Mouse (Mus musculus) c-Kit-positive CD71-positive TER-119-positive erythroid progenitor cells, embryonic 14.5 days (primary cell): ENCODE measurements around the gene Tmem167b.

Experiments
- DNase-seq: peaks from one replicate; pipeline ENCODE4 v3.0.0-alpha.2; 2013; ENCODE audit warnings: low spot score

Gene Tmem167b

DNA sequence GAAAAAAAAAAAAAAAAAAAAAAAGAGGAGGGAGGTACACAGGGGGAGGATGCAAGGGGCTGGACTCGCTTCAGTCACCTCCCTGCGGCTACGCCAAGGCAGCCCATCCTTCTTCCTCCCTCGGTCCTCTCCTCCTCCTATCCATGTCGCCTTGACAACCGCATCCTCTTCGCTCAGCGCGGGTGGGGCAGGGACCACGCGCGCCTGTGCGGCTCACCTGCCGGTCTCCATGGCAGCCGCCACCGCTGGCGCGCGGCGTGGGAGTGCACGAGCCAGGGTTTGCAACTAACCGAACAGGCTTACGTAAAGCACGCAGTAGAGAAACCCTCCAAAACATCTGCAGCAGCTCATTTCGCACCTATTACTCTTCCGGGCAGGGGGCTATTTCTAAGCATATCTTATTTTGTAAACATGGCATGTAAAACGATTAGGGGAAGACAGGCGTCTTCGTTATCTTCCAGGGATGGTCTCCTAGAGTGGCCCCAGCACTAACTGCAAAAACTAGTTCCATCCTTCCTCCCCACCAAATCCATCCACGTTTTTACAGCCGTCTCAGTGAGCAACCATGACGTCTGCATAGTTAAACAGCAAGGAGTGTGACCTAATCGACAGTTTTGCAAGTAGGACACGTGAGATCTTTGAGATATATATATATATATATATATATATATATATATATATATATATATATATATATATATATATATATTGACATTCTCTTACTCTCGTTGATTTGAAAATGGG is 25.6 kb downstream of the Tmem167b start, which contains the start of gene 5330417C22Rik:
Gene 5330417C22Rik, minus strand, starts transcription at position 20 of the 744 bp plus-strand sequence.
- no peak for DNase-seq

- no peak for DNase-seq
Observed at GRCm38 (mm10) chr3:108535896-108536516, 26.3 kb downstream of the Tmem167b start.

DNA sequence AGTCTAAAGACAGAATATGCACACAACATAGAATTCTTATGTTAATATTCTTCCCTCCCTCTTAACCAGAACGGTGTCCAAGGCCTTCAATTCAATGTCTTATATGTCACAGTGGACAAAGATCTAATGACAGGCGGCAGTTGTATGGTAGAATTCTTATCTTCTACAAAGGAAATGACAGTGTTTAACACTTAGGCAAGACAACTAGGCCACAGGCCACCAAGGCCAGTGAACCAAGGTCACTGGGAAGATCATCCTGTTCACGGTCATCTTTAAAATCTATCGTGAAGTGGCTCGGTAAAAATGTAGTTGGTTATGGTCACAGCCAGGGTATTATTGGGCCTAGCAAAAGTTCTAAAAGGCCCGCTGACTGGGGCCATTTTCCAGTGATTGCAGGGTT is 28.3 kb downstream of the Tmem167b start, which contains the start of gene 1700013F07Rik:
Gene 1700013F07Rik, plus strand, starts transcription at position 200 of the 400 bp plus-strand sequence.
- no peak for DNase-seq

GRCm38 (mm10) chr3:108533114-108533885 is 29.0 kb downstream of the Tmem167b start:
- no peak for DNase-seq

DNA sequence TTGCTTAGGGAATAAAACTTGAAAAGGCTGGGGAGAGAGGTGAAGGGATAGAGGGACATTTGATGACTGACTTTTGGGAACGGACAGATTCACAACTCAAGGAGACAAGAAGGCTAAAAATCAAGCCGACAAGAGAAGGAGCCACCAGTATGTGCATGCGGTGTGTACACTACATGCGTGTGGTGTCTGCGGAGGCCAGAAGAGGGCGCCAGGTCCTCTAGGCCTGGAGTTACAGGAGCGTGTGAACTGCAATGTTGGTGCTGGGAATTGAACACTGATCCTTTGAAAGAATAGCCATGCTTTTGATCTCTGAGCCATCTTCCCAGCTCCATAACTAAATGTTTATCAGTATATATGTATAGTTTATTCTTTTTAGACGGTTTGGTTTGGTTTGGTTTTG is 33.8 kb downstream of the Tmem167b start:
- no peak for DNase-seq

DNA sequence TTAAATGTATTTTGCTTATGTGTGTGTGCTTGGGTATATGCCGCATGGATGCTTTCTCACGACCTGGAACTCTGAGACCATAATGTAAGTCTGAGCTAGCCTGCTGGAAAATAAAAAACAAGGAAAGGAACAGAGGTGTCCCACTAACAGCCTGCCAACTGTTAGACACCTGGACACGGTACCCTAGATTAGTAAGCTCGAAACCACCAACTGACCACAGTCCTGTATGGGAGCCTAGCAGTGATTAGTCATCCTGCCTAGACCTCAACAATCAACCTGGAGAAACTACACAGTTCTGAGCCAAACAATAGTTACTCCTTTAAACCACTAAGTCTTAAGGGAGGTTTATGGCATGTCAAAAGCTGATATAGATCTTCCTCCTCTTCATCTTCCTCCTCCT is 38.9 kb downstream of the Tmem167b start:
- no peak for DNase-seq

DNA sequence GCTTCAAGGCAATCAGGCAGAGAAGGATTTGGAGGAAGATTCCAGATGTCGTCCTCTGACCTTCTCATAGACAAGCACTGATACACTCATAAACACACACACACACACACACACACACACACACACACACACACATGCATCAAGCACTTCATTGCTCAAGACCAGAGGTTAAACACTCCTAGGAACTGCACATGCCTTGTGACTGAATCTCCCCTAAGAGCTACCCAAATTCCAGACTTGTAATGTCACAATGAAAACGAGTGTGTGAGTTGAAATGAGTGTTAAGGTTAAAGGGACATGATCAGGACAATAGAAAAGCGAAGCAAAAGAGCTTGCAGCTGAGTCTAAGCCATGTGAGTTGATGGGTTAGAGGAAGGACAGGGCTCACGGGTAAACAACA is 44.0 kb downstream of the Tmem167b start:
- DNase-seq: no peak

DNA sequence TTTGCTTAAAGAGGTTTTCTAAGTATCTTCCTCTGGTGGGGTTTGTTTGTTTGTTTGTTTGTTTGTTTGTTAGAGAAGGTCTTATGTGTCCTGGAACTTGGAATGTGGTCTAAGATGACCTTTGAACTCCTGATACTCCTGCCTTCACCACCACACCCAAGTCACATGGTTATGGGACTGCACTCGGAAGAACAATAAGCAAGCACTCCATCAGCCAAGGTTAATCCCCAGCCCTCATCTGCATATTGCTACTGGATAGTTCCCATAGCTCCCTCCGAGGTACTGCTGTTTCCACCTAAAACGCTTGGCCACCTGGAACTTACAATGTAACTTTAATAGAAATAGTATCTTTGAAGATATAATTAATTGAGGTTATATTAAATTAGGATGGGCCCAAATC is 48.8 kb downstream of the Tmem167b start:
- DNase-seq: no peak

DNA sequence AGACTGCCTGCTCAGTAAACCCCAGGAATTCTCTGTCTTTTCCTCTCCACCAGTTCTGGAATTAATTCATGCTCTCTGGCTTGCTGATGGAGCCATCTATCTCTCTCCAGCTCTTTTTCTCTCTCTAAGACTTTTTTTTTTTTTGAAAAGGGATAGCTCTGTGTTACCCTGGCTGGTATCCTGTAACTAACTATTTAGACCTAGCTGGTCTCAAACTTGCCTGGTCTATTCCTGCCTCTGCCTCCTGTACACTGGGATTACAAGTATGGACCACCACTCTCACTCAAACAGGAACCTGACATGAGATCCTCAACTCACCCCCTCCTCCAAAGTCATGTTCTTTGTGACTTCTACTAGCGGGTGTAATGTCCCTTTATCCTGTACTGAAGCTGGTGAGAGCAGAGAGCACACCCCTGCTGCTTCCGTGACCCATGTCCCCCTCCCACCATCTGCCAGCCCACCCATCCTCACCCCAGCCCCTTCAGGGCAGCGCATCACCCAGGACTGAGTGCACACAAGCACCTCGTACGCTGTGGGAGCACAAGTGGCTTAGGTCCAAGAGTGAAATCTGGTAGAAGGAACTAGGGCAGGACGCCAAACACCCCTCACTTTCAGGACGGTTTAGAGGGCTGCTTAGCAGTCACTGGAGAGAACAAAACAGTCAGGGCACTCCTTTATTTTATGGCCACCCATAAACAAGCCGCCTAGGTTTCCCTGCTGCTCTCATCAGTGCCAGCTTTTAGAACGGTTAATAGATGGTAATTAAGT is 51.4 kb downstream of the Tmem167b start:
- no peak for DNase-seq

DNA sequence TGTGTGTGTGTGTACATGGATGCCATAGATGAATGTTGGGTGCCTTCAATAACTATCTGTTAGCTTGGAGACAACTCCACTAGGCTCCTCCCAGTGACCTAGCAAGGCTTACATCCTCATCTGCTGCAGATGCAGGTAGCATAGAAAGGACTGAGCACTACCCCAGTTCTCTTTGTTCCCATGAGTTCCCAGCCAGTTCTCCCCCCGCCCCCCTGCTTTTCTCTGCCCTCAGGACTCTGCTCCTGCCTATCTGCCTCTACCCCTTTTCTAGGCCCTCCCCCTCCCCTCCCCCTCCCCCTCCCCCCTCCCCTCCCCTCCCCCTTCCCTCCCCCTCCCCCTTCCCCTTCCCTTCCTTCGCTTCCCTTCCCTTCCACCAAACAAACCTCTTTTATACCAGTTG is 52.1 kb downstream of the Tmem167b start:
- no peak for DNase-seq

GRCm38 (mm10) chr3:108508745-108509474 is 53.4 kb downstream of the Tmem167b start:
- peak; percentile 25 for DNase-seq
